Mouse (Mus musculus): ENCODE data around the gene Fstl3.
A peak's percentile ranks its signal among the peaks of the same experiment; 100 is the strongest.

DNA sequence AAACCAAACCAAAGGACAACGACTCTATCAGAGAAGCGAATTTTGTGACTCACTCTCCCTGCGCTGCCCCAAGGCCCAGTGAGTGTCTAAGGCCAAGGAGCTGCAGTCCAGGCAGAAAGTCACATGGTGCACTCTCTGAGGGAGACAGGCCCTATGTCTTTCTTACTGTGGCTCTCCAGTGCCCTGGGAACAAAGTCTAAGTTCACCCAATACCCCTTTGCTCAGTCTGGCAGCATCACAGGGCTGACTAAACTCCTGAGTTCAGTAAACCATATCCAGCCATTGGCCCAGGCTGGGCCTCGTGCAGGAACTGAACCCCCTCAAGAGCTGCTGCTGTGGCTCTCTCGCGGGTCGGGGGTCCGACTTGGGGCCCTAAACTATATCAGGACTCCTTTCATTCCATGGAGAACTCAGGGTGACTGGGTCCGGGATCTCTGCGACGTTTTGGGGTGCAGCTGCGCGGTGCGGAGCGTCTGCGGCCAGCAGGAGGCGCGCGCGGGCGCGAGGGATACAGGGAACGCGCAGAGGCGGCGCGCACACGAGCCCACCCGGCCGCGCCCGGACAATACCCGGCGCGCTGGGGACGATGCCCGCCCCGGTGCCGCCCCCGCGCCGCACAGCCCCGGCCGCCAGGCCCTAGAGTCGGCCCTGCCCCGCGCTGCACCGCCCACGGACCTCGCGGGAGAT, 16.1 kb downstream of the Fstl3 start, which contains the start of gene Palm:
- peak; percentile 66 for TF ChIP-seq CTCF (IDR thresholded peaks at IDR 0.05; ENCODE audit: low read depth)
- no peak for TF ChIP-seq EP300 (IDR thresholded peaks at IDR 0.05; ENCODE audit: low read depth)

Data from heart, postnatal 0 days (tissue).